Mouse (Mus musculus): ENCODE data around the gene Pdlim3. TPM values are rescaled to one million over a fixed set of nuclear protein-coding genes. Genes with fewer than 3 reads are reported as not detected.

Pdlim3 gene
- polyA plus RNA-seq, 1 experiment, result 11.8 TPM

GRCm38 (mm10) chr8:45899783-45900182 lies 14.5 kb downstream of the Pdlim3 start:
- Histone ChIP-seq H3K36me3 (ENCODE audit: control insufficient read depth, insufficient read depth, low read length) (no peaks in the 10 kb centered on the region), H3K27ac (ENCODE audit: control insufficient read depth, insufficient read depth, low read length) (no peak overlapping the region), H3K27me3 (ENCODE audit: control insufficient read depth, insufficient read depth, low read length) (no peaks in the 10 kb centered on the region), H3K4me1 (replicated peaks; ENCODE audit: control insufficient read depth, insufficient read depth, low read length) (no peaks in the 10 kb centered on the region), H3K4me3 (ENCODE audit: control insufficient read depth, insufficient read depth, low read length) (no peak overlapping the region)
- TF ChIP-seq POLR2A (IDR thresholded peaks at IDR 0.05; ENCODE audit: control insufficient read depth, extremely low read depth, insufficient read depth, low read length, poor library complexity) (no peak), CTCF (IDR thresholded peaks at IDR 0.05; ENCODE audit: borderline replicate concordance, control insufficient read depth, extremely low read depth, insufficient read depth, low read length, poor library complexity) (no peak)
- DNase-seq, result no peak
- 50% methylated on average over 3 of the region's 3 CpGs for WGBS

GRCm38 (mm10) chr8:45901626-45902025 lies 16.4 kb downstream of the Pdlim3 start:
- no peak overlapping the region for H3K4me3 ChIP-seq (ENCODE audit: control insufficient read depth, insufficient read depth, low read length)

GRCm38 (mm10) chr8:45903659-45904058 lies 18.4 kb downstream of the Pdlim3 start:
- TF ChIP-seq POLR2A (IDR thresholded peaks at IDR 0.05; ENCODE audit: control insufficient read depth, extremely low read depth, insufficient read depth, low read length, poor library complexity) (no peak), CTCF (IDR thresholded peaks at IDR 0.05; ENCODE audit: borderline replicate concordance, control insufficient read depth, extremely low read depth, insufficient read depth, low read length, poor library complexity) (no peak)
- Histone ChIP-seq H3K27ac (ENCODE audit: control insufficient read depth, insufficient read depth, low read length) (no peak overlapping the region), H3K4me3 (ENCODE audit: control insufficient read depth, insufficient read depth, low read length) (no peak overlapping the region), H3K36me3 (ENCODE audit: control insufficient read depth, insufficient read depth, low read length) (no peaks in the 10 kb centered on the region), H3K27me3 (ENCODE audit: control insufficient read depth, insufficient read depth, low read length) (no peaks in the 10 kb centered on the region), H3K4me1 (replicated peaks; ENCODE audit: control insufficient read depth, insufficient read depth, low read length) (no peaks in the 10 kb centered on the region)
- WGBS, result 83% methylated on average over 3 of the region's 3 CpGs
- no peak for DNase-seq

More at GRCm38 (mm10) chr8:45901626-45902025, 16.4 kb downstream of the Pdlim3 start:
- Histone ChIP-seq H3K27me3 (ENCODE audit: control insufficient read depth, insufficient read depth, low read length) (no peaks in the 10 kb centered on the region), H3K36me3 (ENCODE audit: control insufficient read depth, insufficient read depth, low read length) (no peaks in the 10 kb centered on the region), H3K4me1 (replicated peaks; ENCODE audit: control insufficient read depth, insufficient read depth, low read length) (no peaks in the 10 kb centered on the region), H3K27ac (ENCODE audit: control insufficient read depth, insufficient read depth, low read length) (no peak overlapping the region)
- no peak for DNase-seq
- WGBS, result 88% methylated on average over 8 of the region's 8 CpGs
- TF ChIP-seq CTCF (IDR thresholded peaks at IDR 0.05; ENCODE audit: borderline replicate concordance, control insufficient read depth, extremely low read depth, insufficient read depth, low read length, poor library complexity) (no peak), POLR2A (IDR thresholded peaks at IDR 0.05; ENCODE audit: control insufficient read depth, extremely low read depth, insufficient read depth, low read length, poor library complexity) (no peak)

GRCm38 (mm10) chr8:45905591-45906250 lies 20.5 kb downstream of the Pdlim3 start:
- no peaks in the 10 kb centered on the region for H3K27me3 ChIP-seq (ENCODE audit: control insufficient read depth, insufficient read depth, low read length)
- no peaks in the 10 kb centered on the region for H3K4me1 ChIP-seq (replicated peaks; ENCODE audit: control insufficient read depth, insufficient read depth, low read length)
- WGBS, result 80% methylated on average over 7 of the region's 7 CpGs
- no peaks in the 10 kb centered on the region for H3K36me3 ChIP-seq (ENCODE audit: control insufficient read depth, insufficient read depth, low read length)
- no peak overlapping the region for H3K27ac ChIP-seq (ENCODE audit: control insufficient read depth, insufficient read depth, low read length)
- TF ChIP-seq POLR2A (IDR thresholded peaks at IDR 0.05; ENCODE audit: control insufficient read depth, extremely low read depth, insufficient read depth, low read length, poor library complexity) (no peak), CTCF (IDR thresholded peaks at IDR 0.05; ENCODE audit: borderline replicate concordance, control insufficient read depth, extremely low read depth, insufficient read depth, low read length, poor library complexity) (no peak)
- H3K4me3 ChIP-seq (ENCODE audit: control insufficient read depth, insufficient read depth, low read length), result no peak overlapping the region
- DNase-seq, result no peak

- TF ChIP-seq POLR2A (IDR thresholded peaks at IDR 0.05; ENCODE audit: control insufficient read depth, extremely low read depth, insufficient read depth, low read length, poor library complexity) (no peak), CTCF (IDR thresholded peaks at IDR 0.05; ENCODE audit: borderline replicate concordance, control insufficient read depth, extremely low read depth, insufficient read depth, low read length, poor library complexity) (no peak)
These were observed 21.0 kb downstream of the Pdlim3 start for GRCm38 (mm10) chr8:45906251-45906619.

GRCm38 (mm10) chr8:45913707-45914106 lies 28.4 kb downstream of the Pdlim3 start:
- no peak overlapping the region for H3K27ac ChIP-seq (ENCODE audit: control insufficient read depth, insufficient read depth, low read length)
- no peak overlapping the region for H3K4me3 ChIP-seq (ENCODE audit: control insufficient read depth, insufficient read depth, low read length)
- 93% methylated on average over 11 of the region's 11 CpGs for WGBS
- H3K36me3 ChIP-seq (ENCODE audit: control insufficient read depth, insufficient read depth, low read length), result no peaks in the 10 kb centered on the region
- no peaks in the 10 kb centered on the region for H3K27me3 ChIP-seq (ENCODE audit: control insufficient read depth, insufficient read depth, low read length)
- H3K4me1 ChIP-seq (replicated peaks; ENCODE audit: control insufficient read depth, insufficient read depth, low read length), result no peaks in the 10 kb centered on the region
- TF ChIP-seq POLR2A (IDR thresholded peaks at IDR 0.05; ENCODE audit: control insufficient read depth, extremely low read depth, insufficient read depth, low read length, poor library complexity) (no peak), CTCF (IDR thresholded peaks at IDR 0.05; ENCODE audit: borderline replicate concordance, control insufficient read depth, extremely low read depth, insufficient read depth, low read length, poor library complexity) (no peak)
- DNase-seq, result no peak

More at GRCm38 (mm10) chr8:45906251-45906619, 21.0 kb downstream of the Pdlim3 start:
- Histone ChIP-seq H3K27me3 (ENCODE audit: control insufficient read depth, insufficient read depth, low read length) (no peaks in the 10 kb centered on the region), H3K27ac (ENCODE audit: control insufficient read depth, insufficient read depth, low read length) (no peak overlapping the region), H3K36me3 (ENCODE audit: control insufficient read depth, insufficient read depth, low read length) (no peaks in the 10 kb centered on the region), H3K4me1 (replicated peaks; ENCODE audit: control insufficient read depth, insufficient read depth, low read length) (no peaks in the 10 kb centered on the region), H3K4me3 (ENCODE audit: control insufficient read depth, insufficient read depth, low read length) (no peak overlapping the region)
- DNase-seq, result no peak
- 97% methylated on average over 4 of the region's 4 CpGs for WGBS

All from thymus, adult 2 months (tissue).